Mouse (Mus musculus) fibroblast of lung, adult 2 months (primary cell): ENCODE measurements around the gene Tgm2.

Experiments used
- DNase-seq: peaks from one replicate; pipeline ENCODE4 v3.0.0-alpha.2; 2011; ENCODE audit warnings: low read depth

Gene Tgm2

DNA sequence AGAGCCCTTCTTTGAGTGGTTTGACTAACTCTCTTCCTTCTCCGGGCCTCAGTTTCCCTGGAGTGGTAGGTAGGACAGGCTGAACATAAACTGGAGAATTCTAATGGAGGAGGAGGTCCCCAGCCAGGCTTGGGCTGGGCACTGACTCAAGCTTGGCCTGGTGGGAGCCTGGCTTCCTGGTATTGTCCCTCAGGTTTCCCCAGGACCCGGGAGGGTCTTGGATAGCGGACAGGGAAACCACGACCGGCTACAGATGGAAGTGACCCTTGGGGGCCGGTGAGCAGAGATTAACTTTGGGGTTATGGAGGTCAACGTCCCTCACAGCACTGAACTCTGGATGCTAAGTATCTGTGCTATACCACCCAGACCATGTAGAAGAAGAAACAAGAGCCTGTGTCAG lies 5.0 kb downstream of the Tgm2 start:
- DNase-seq, result no peak

DNA sequence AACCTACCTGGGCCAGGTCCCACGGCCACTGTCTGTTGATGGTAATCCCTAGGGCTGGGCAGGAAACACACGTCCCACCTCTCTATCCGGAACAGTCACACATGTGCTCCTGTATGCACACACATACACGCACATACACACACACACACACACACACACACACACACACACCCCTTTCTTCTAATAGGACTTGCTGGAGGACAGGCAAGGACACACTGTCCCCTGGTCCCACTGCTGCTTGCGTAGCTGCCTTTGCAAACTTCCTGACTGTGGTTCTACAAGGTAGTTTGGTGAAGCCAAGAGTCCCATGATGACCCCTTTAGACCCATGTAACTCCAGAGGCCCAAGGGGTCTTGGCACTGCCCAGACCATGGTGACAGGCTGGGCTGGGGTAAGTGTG lies 5.6 kb downstream of the Tgm2 start:
- DNase-seq, result no peak

DNA sequence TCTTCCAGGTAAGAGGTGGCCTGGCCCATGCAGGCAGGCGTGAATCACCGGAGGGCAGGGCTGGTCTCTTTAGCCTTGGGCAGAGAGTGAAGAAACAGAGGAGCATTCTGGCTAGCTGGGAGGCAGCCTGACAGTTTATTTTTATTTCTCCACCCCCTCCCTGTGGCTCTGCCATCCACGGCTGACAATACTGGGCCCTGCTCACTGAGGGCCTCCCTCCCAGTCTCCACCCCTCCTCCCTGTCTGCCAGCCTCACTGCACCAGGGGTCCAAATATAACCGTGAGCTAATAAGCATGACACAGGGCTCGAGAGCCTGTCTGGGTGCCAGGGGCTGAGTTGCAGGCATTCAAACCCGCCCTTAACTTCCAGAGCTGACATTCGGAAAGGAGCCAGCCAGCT lies 6.6 kb downstream of the Tgm2 start:
- DNase-seq, result peak; percentile 95

DNA sequence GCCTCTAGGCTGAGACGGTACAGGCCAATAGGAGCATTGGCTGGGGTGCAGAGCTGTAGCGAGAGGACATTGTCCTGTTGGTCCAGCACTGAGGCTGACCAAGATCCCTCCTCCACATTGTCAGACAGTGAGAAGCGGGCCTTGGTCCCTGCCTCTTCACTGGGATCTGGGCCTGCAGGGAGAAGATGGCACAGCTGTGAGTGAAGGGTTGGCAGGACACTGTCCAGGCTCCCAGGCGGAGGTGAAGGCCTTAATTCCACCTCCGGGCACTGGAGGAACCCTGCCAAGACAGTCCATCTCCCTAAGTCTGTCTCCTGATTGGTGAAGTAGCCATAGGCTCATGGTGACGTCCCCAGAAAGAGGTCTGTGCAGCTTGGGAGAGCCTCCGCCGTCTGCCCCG lies 7.5 kb downstream of the Tgm2 start:
- DNase-seq, result no peak

DNA sequence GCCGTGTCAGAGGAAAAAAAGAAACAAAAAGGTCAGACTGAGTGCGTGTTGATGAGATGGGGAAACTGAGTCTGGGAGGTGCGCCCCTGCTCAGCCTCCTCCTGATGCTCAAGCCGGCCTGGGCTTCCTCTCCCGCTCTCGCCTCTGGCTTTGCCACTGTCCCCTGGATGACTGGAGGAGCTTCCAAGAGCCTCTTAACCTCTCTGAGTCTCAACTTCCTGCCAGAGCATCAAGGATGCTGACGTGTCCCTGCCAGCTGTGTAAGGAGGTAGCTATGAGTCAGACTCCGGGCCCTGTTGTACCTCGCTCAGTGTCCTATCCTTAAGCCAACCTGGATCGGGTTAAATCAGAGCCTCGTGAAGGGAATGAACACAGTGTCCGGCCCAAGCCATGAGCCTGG lies 8.5 kb downstream of the Tgm2 start:
- DNase-seq, result no peak

DNA sequence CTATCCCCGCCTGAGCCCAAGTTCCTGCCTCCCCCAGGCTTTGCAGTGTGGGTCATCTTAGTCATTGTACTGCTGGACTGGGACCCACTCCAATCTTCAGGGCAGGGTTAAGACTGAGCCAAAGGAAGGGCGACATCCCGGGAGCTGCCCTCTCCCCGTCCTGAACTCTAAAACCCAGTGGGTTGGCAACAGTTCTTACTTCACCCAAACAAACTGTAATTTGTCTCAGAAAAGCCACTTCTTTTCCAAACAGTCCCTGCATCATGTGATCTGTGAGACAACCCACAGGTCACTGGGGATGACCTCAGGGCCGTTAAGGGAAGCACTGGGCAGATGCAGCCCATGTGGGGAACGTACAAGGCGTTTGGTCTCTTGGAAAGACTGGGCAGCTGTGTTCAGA lies 10.0 kb downstream of the Tgm2 start:
- DNase-seq, result peak; percentile 50

DNA sequence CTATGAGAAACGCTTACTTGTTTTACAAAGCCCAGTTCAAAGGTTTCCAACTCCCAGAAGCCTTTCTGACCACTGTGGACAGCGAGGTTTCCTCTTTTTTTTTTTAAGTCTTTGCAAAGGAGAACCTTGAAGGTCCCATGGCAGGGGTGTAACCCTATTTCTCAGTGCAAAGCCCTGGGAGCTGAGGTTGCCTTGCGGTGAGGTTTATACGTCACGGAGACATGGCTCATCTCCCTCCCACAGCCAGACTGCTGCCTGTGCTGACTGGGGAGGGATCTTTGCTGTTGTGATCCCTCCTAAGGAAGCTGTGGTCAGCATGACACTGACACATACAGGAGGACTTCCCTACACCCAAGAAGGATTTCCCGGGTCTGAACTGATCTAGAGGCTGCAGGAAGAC lies 13.2 kb downstream of the Tgm2 start:
- DNase-seq, result no peak

DNA sequence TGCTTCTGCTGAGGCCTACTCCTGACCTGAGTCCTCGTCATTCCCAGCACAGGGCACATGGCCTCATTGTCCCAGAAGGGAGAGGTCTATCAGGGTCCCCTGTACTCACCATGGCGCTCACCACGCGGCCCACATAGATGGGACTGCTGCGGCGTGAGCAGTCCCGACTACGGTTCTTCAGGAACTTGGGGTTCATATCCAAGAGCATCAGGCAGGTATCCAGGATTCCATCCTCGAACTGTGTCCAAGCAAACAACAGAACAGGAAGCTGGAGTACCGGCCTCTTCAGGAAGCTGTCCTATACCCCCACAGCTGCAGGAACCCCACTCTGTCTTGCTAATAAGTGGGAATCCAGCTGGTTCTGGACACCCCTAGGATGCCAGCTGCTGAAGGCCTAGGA lies 13.9 kb downstream of the Tgm2 start:
- DNase-seq, result no peak

DNA sequence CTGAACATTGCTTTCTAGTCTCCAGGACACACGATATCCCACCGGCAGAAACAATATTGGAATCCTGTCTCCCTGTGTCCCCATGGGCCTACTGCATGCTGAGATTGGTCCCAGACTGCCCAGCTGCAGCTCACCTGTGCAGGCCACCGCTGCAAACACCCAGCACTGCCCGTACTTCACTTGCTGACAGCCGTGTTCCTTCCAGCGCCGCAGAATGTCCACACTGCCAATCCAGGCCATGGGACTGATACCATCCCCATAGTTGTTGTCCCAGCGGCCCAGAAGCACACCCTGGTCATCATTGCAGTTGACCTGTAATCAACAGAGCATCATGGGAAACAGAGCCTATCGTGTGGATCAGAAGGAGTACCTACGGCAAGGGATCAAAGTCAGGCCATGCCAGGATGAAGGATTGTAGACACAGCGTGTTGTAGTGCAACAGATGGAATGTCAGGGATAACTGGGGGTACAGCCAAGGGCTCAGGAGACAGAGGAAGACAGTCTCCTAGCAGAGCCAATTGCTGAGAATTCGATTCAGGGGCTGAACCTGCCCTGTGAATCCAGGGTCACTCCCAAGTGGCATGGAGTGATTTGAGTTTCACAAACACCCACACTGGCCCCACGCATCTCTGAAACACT lies 14.9 kb downstream of the Tgm2 start:
- no peak for DNase-seq

DNA sequence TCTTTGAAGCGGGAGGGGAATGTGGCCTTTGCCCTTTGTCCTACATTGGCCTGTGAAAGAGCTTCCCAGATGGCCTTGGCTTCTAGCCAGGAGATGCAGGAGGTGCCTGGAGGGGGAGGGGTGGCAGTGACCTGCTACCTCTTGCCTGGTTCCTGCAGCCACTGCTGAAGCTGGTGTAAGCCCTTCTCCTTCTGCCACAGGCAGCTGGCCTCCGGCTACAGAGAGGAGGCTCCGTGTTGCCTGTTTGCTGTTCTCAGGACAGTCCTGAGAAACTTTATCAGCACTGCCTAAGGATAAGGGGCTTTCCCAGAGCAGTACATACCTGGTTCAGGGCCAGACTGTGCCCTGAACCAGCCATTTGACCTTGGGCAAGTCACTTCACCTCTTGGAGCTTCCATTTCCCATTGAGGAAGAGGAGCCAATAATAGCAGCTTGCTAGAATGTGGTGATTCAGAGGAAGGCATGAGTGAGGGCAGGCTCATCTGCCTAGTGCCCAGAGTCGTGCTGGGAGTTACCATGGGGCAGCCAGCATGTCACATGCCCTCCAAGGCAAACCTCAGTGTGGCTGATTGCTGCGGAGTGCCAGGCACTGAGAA lies 15.7 kb downstream of the Tgm2 start:
- no peak for DNase-seq

DNA sequence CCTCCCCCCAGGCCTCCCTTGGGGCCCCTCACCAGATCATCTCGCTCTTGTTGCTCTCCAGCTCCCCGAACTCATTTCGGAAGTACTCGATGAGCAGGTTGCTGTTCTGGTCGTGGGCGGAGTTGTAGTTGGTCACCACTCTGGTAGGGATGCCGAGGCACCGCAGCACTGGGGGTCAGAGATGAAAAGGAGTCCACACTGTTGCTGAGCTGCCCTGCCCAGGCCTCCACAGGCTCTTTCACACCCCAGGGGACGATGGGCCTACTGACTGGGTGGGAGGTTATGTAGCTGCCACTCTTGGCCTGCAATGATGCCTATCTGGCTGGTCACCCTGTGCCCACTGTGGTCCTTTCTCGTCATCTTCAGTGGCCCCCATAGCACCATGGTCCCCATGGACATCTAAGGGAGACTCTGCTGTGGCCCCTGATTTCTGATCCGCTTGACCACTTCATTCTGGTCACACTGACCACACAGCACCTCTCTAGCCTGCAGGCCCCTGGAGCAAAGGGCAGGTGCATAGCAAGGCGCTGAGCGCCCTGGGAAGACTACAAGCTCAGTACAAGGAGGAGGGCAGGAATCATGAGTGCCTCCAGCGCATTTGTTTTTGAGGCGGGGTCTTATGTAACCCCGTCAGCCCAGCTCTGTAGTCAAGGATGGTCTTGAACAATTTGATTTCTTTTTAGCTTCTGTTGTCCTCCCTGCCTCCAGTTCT lies 16.8 kb downstream of the Tgm2 start:
- DNase-seq, result no peak

DNA sequence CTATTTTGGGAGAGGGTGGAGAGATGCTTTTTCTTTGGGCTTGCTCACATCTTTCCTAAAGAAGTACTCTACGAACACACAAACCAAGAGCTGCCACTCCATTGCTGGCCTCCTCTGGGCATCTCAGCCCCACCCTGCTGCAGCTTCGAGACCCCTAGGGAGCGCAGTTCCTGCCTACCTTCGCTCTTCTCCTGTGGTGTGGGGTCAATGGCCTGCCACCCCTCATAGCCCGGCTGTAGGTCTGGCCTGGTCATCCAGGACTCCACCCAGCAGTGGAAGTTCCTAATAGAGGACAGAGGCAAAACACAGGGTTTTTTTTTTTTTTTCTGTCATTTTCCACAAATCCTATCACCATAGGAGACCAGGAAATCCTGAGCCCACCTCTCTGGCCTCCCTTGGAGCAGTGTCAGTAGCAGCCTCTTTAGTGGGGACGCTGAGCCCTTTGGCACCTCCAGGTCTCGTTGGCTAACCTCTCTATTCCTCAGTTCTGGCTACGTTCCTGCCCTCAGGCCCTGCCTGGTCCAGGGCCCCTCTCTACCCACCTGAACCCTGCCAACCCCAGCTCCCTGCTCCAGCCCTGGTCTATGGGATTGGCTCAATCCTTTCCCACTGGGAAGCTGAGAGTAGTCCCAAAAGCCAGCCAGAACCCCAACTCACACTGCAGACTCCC lies 17.6 kb downstream of the Tgm2 start:
- DNase-seq, result no peak

DNA sequence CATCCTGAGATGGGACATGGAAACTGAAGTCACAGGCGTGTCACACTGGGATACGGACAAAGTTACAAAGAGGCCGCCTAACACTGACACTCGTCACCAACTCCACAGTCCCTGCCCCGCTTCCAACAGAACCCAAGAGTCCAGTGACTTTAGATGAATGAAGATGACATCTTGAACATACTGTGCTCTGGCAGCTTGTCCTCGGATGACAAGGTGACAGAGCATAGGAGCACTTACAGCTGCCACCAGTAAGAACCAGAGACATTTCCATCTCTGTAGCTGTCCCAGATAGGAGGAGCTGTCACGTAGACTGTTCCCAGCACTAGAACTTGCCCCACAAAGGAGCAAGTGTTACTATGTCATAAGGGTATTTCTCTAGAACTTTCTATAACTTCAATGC lies 18.4 kb downstream of the Tgm2 start:
- no peak for DNase-seq

DNA sequence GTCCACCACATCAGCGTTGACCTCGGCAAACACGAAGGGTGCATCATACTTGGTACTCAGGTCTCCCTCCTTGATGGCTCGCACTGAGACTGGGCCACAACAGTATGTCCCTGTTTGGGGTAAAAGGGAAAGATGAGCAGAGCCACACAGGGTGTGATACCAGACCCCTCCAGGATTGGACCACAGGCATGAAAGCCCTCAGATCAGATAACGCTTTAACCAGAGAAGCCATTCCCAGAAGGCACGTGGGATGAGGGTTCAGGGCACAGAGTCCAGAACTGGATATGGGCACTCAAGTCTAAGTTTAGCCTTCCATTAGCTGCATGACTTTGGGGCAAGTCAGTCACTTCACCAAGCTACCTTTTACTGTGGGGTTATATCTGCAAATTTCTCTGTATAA lies 19.0 kb downstream of the Tgm2 start:
- DNase-seq, result no peak

DNA sequence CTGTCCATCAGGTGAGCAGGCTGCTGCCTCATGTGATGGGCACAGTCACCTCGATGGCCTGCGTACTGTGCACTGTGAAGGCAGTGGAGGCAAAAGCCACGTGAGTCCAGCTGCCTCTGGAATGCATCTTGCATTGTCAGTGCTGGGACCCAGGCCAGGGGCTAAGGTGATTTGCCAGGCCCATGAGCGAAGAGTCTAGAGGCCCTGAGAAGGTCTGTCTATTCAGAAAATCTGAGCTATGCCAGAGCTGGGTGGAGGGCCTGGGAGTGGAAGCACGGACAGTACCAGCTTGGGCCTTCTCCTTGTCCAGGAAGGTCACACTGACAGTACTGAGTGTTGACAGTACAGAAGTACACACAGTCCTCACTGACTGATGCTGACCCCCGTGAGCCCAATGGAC lies 23.4 kb downstream of the Tgm2 start:
- DNase-seq, result no peak

DNA sequence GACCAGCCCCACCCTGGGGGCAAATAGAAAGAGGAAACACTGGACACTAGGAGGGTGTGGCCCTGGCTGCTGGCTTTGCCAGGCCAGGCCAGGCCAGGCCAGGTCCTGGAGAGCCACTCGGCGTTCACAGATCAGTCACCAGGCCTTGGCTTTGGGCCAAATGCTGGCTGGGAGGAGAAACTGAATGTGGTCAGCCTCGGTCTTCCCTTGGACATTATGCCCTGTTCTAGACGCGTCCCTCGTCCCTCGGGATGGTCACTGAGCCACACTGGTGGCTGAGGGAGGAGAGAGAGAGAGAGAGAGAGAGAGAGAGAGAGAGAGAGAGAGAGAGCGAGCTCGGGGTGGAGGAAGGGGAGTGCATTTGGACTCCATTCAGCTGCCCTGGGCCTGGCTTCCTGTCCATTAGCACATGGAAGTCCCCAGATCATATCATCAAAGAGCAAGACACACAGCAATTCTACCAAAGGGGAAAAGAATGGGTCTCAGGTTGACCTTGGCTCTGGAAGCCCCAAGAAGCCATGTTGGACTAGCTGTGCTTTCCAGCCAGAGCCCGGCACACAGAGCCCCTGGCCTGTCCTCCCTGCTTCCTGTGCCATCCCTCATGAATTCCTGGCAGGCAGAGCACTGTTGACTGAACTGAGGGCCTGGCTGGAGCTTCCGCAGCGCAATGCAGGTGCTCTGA lies 24.4 kb downstream of the Tgm2 start:
- DNase-seq, result no peak

DNA sequence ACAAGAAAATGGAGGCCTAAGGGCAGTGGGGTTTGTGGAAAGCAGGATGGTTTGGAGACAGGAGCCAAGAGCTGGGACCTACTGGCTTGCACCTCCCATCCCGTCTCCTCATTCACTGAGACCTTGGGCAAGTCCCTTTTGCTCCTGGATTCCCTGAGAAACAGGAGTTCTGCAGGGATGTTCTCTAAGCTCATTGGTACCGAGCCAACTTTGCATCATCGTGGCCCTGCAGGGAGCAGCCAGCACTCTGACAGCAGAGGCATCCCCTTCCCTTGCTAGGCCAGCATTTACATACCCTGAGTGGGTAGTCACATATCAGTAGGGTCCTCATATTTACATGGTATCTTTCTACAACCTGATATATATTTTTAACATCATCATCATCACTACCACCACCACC lies 25.4 kb downstream of the Tgm2 start:
- DNase-seq, result no peak

DNA sequence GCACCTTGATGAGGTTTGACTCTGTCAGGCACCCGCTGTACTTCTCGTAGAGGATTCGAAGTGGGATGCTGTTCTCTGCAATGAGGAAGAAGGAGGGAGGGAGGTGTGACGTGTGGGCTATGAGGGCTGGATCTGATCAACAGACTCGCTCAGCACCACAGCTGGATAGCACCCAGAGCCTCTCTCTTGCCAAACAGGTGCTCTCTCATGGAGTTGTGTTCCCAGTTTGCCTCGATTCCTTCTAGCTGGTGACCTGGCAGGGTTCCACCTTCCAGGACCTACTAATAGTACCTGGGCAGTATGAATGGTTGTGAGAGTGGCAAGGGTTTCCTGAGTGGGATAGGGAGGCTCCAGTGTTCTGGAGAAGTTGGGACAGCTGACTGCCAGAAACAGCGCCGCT lies 26.0 kb downstream of the Tgm2 start:
- DNase-seq, result no peak

DNA sequence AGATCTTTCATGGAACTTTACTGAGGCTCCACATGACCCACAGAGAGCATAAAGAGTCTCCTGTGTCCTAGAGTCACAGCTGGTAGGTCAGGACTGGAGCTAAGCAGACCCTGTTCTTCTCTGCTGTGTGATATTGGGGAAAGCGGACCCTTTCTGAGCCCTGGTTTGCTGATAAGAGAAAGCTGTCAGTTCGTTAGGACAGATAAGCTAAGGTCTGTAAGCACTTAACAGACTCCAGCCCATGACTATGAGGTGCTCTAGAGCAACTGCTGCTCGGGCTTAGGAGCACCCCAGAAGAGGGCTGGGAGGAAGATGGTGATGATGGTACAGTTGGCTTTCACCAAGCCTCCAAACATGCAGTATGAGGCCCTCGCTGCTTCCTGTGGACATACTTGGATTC lies 27.1 kb downstream of the Tgm2 start:
- no peak for DNase-seq

DNA sequence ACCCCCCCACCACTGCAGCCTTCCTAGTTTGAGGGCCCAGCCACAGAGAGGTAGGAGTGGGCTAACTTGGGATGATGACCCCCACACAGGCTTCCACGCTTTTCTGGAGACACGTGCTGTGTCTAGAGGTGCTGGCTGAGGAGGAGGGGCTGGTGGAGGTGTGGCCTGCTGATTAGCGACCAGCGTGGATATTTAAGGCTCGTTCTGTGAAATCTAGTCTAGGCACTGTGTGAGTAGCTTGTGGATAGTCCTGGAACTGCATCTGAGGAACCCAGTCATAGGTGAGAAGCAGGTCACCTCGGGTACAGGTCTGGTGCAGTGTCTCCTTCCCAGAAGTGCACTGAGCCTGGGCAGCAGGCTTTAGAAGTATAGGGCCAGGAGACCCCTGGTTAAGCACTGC lies 29.6 kb downstream of the Tgm2 start:
- DNase-seq, result no peak

DNA sequence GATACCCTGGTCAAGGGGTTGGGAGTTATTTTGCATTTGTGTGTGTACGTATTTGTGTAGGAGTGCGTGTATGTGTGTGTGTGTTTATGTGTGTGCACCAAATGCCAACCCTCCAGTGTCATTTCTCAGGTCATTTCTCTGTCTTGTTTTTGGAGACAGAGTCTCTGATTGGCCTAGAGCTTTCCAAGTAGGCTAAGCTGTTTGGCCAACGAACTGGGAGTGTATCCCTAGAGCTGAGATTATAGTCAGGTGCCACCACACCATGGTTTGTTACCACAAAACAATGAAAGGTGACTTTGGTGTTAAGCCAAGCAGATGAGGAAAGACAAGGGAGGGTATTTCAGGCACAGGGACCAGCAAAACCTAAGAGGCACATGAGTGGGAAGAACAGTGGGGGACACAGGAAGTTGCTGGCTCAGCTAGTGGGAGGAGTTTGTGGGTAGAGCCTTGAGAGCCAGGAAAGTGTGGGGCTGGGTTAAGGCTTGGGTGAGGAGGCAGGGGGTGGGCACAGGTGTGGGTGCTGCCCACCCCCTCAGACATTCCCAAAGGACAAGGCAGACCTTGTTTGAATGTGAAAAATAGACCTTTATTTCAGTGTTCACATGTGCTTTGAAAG lies 30.3 kb downstream of the Tgm2 start:
- DNase-seq, result no peak

DNA sequence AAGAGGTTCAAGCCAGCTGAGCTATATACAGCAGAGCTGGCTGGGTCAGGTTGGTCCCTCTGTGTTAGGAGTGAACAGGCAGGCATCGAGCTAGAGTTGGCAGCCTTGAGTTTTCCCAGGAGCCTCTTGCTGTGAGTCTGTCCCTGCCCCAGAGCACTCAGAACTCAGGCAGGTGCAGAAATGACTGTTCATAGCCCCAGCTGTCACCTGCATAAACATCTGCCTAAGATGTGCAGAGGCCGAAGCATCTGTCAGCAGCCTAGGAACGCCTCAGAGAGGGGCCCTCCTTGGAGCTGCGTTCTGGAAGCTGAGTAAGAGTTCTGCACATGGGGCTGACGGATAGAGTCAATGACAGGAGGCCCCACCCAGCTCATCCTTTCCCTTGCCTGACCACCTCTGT lies 31.3 kb downstream of the Tgm2 start:
- DNase-seq, result no peak
